Mouse (Mus musculus) C2C12 (cell line): ENCODE measurements at regions not wholly inside any gene's neighbourhood (a gene's known extent, or its start where the extent isn't known, plus 50 kb on each side); places are given as distances from the start of the nearest gene placed in this dataset.

Experiments used
- CEBPB ChIP-seq: IDR thresholded peaks from one replicate; pipeline ENCODE4 v1.6.1; 2011; ENCODE audit warnings: low read depth, mild to moderate bottlenecking, control low read depth, moderate library complexity
- CTCF ChIP-seq: IDR thresholded peaks from one replicate; pipeline ENCODE4 v1.5.1; 2011; ENCODE audit not compliant: control insufficient read depth, insufficient read depth, insufficient read length
- FOSL1 ChIP-seq: IDR thresholded peaks from one replicate; pipeline ENCODE4 v1.8.0; 2011; ENCODE audit warnings: mild to moderate bottlenecking, low read length; ENCODE audit not compliant: poor library complexity, insufficient read depth, severe bottlenecking
- MAX ChIP-seq: IDR thresholded peaks from one replicate; pipeline ENCODE4 v1.6.1; 2011; ENCODE audit warnings: mild to moderate bottlenecking, control low read depth
- MYOG ChIP-seq: IDR thresholded peaks from one replicate; pipeline ENCODE4 v1.6.1; 2011; ENCODE audit not compliant: control insufficient read depth, insufficient read length; ENCODE audit errors: extremely low read depth

- TF ChIP-seq CTCF (no peak), CEBPB (no peak), MAX (no peak), MYOG (no peak), FOSL1 (no peak)
These were observed 127.7 kb downstream of the Tmem26 start for GRCm38 (mm10) chr10:68851153-68851552.
